Mouse (Mus musculus): ENCODE results near the gene Garnl3. TPM values are rescaled to one million over a fixed set of nuclear protein-coding genes. Genes with fewer than 3 reads are reported as not detected.

Garnl3 gene
- polyA plus RNA-seq, 1 experiment from 2014 or later: 13.6 TPM

DNA sequence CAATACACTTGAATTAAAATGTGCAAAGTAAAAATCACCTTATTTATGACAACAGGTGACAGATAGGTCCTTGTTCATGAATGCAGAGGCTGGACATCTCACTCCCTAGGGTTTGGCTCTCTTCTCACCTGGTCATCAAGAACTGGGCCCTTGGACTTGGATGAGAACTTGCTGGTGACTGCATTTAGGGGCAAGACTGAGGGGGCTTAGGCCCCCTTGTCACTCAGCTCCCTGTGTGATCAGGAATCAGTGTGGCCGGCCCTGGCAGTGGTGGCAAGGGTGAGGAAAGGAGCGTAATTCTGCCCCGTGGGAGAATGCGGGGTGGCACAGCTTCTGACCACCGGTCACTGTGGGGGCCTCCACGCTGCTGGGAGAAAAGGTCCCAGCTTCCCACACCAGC, 4.9 kb upstream of the Garnl3 start:
- ATAC-seq (ENCODE audit: low FRiP score): no peak
- Histone ChIP-seq H3K36me3 (ENCODE audit: control insufficient read depth, insufficient read depth, low read length) (no peaks in the 10 kb centered on the region), H3K9ac (ENCODE audit: low read length) (no peak overlapping the region), H3K27ac (ENCODE audit: low read depth, low read length) (no peak overlapping the region), H3K4me3 (ENCODE audit: low read depth, low read length) (no peak overlapping the region), H3K9me3 (ENCODE audit: control insufficient read depth, low read length) (no peaks in the 10 kb centered on the region), H3K27me3 (ENCODE audit: control insufficient read depth, insufficient read depth, low read length) (peaks cover 14% of the 10 kb centered on the region), H3K4me2 (no peak overlapping the region), H3K4me1 (ENCODE audit: control insufficient read depth, insufficient read depth, low read length) (peaks cover 4% of the 10 kb centered on the region; the same call in 1 of the 2 replicates)
- no peak for DNase-seq (ENCODE audit: low spot score, missing footprints)
- WGBS: 92% methylated on average over 6 of the region's 6 CpGs

DNA sequence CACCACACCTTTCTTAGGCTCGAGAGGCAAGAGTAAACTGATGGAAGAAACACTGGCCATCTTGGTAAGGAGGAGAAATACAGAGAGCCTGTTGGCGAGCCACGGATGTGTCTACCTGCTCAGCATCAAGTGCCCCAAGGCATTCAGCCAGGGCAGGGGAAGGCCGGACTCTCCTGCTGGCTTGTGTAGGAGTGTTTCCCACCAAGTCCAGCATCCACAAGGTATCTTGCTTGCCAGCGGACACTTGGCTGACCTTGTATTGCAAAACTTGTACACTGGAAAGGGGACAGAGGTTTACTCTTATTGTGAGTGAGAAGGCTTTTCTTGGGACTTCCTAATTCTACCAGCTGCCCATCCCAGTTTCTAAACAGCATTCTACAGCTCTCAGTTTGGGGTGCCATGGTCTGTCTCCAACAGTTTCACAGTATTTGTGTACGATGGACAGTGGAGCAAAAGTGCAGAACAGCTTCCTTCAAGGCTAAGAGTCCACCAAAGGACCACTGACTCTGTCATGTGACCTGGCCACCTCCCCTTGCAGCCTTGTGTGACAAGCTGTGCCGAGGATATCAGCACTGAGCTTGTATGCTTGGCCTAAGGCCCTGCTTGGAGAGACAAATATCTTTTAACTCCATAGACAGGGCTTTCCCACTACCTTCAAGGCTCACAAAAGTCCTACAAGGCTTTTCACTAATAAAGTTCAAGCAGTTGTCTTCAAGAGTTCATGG, 3.5 kb upstream of the Garnl3 start:
- no peak for DNase-seq (ENCODE audit: low spot score, missing footprints)
- Histone ChIP-seq H3K4me3 (ENCODE audit: low read depth, low read length) (no peak overlapping the region), H3K27me3 (ENCODE audit: control insufficient read depth, insufficient read depth, low read length) (peaks cover 16% of the 10 kb centered on the region), H3K36me3 (ENCODE audit: control insufficient read depth, insufficient read depth, low read length) (no peaks in the 10 kb centered on the region), H3K9me3 (ENCODE audit: control insufficient read depth, low read length) (no peaks in the 10 kb centered on the region), H3K4me2 (no peak overlapping the region), H3K4me1 (ENCODE audit: control insufficient read depth, insufficient read depth, low read length) (peaks cover 8% of the 10 kb centered on the region), H3K9ac (ENCODE audit: low read length) (no peak overlapping the region), H3K27ac (ENCODE audit: low read depth, low read length) (no peak overlapping the region)
- WGBS: 79% methylated on average over 7 of the region's 7 CpGs
- ATAC-seq (ENCODE audit: low FRiP score): no peak

DNA sequence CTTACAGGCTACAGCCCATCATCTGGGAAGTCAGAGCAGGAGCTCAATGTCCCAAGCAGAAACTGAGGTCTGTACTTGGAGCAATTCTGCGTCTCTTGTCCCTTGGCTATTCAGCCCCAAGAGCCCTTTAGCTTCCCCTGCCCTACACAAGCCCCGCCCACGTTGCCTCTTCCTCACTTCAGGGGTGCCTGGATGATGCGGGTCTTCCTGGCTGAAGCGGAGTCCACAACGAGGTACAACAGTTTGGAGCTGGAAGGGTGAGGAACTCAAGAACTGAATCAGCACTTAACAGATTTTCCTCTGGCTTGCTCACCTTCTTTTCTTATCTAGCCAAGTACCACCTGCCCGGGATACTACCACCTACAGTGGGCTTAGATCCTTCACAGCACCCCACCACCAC, 852 bp upstream of the Garnl3 start:
- WGBS: 3% methylated on average over 7 of the region's 7 CpGs
- H3K4me2 ChIP-seq: no peak overlapping the region
- peaks cover 19% of the 10 kb centered on the region for H3K27me3 ChIP-seq (ENCODE audit: control insufficient read depth, insufficient read depth, low read length)
- no peak overlapping the region for H3K4me3 ChIP-seq (ENCODE audit: low read depth, low read length)
- DNase-seq (ENCODE audit: low spot score, missing footprints): no peak
- no peaks in the 10 kb centered on the region for H3K36me3 ChIP-seq (ENCODE audit: control insufficient read depth, insufficient read depth, low read length)
- no peak for ATAC-seq (ENCODE audit: low FRiP score)
- H3K9me3 ChIP-seq (ENCODE audit: control insufficient read depth, low read length): no peaks in the 10 kb centered on the region
- no peak overlapping the region for H3K27ac ChIP-seq (ENCODE audit: low read depth, low read length)
- no peak overlapping the region for H3K9ac ChIP-seq (ENCODE audit: low read length)
- H3K4me1 ChIP-seq (ENCODE audit: control insufficient read depth, insufficient read depth, low read length): peaks cover 13% of the 10 kb centered on the region

DNA sequence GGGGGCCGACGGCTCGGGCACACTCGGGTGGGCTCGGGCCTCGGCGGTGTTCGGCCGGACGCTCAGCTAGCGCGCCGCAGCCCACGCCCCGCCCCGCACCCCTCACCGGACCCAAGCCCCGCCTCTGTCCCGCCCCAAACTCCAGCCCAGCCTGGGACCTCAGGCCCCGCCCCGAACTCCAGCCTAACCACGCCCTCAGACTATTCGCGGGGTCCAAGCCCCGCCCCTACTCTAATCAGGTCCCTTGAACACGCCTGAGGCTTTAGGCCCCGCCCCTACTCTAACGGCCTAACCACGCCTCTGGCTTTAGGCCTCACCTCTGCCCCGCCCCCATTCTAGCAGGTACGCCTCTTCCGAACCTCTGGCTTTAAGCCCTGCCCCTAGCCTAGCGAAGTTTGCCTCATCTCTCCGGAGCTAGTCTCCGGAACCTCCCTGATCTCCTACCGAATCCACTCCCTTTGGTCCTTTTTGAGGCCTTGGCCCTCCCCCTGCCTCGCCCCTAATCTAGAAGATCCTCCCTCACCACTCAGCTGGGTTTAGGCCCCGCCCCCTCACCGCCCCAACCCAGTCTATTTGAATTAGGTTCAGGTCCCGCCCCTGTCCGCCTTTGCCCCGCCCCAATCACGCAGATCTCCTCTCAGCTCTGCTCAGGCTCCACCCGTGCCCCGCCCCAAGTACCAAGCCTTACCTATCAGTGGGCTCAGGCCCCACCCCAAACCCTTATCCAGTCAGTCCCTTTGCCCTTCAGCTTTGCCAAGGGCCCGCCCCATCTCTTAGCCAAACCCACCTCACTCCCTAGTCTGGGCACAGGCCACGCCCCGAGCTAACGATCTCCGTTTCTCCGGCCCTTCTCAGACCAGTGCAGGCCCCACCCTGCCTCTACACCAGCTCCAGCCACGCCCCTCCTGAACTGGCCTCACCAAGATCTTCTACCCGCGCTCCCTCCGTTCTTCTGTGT, 649 bp downstream of the Garnl3 start:
- Histone ChIP-seq H3K27me3 (ENCODE audit: control insufficient read depth, insufficient read depth, low read length) (peaks cover 19% of the 10 kb centered on the region), H3K9ac (ENCODE audit: low read length) (peak overlapping the region; percentile 72), H3K4me3 (ENCODE audit: low read depth, low read length) (peak overlapping the region; percentile 74), H3K4me1 (ENCODE audit: control insufficient read depth, insufficient read depth, low read length) (peaks cover 13% of the 10 kb centered on the region), H3K4me2 (peak overlapping the region; percentile 99), H3K27ac (ENCODE audit: low read depth, low read length) (no peak overlapping the region), H3K36me3 (ENCODE audit: control insufficient read depth, insufficient read depth, low read length) (no peaks in the 10 kb centered on the region), H3K9me3 (ENCODE audit: control insufficient read depth, low read length) (no peaks in the 10 kb centered on the region)
- under 1% methylated on average over 46 of the region's 55 CpGs for WGBS
- ATAC-seq (ENCODE audit: low FRiP score): peak; percentile 91
- peak; percentile 99 for DNase-seq (ENCODE audit: low spot score, missing footprints)

DNA sequence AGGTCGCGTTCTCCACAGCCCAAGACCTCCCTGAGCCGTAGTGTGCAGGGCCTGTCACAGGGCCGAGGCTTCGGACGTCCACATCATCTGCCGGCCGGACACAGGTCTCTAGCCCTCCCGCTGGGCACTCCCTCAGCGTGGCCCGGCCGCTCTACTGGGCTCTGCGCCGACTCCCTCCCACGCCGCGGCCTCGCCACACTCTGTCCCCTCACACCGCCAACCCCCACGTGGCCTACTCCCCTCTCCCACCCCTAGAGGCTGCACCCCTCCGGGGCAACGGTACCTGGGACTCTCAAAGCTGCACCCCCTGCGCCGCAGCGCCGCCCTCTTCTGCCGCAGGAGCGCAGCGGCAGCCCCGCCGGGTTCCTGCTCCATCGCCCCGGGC, 1.3 kb downstream of the Garnl3 start:
- H3K4me1 ChIP-seq (ENCODE audit: control insufficient read depth, insufficient read depth, low read length): peaks cover 13% of the 10 kb centered on the region
- WGBS: under 1% methylated on average over 33 of the region's 33 CpGs
- peak overlapping the region; percentile 99 for H3K4me2 ChIP-seq
- no peaks in the 10 kb centered on the region for H3K36me3 ChIP-seq (ENCODE audit: control insufficient read depth, insufficient read depth, low read length)
- H3K27me3 ChIP-seq (ENCODE audit: control insufficient read depth, insufficient read depth, low read length): peaks cover 19% of the 10 kb centered on the region
- peak; percentile 65 for ATAC-seq (ENCODE audit: low FRiP score)
- H3K9ac ChIP-seq (ENCODE audit: low read length): peak overlapping the region; percentile 72
- DNase-seq (ENCODE audit: low spot score, missing footprints): no peak
- peak overlapping the region; percentile 74 for H3K4me3 ChIP-seq (ENCODE audit: low read depth, low read length)
- no peak overlapping the region for H3K27ac ChIP-seq (ENCODE audit: low read depth, low read length)
- H3K9me3 ChIP-seq (ENCODE audit: control insufficient read depth, low read length): no peaks in the 10 kb centered on the region

DNA sequence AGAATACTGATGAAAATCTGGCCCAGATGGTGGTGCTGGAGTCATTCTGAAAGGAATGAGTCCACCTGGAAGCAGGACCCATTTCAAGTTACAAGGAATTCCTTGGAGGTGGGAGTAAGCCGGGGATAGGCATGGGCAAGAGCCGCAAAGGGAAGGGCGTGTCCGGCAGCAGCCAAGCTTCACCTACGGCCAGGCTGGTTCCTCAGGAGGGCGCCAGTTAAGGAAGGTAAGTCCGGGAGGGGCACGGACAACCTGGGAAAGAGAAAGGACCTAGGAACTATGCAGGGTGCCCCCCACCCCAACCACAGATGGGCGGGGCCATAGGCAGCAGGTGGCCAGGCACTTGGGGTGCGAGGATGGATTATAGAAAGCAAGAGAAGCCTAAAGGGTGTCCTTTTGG, 1.8 kb downstream of the Garnl3 start:
- H3K4me2 ChIP-seq: peak overlapping the region; percentile 99
- no peaks in the 10 kb centered on the region for H3K9me3 ChIP-seq (ENCODE audit: control insufficient read depth, low read length)
- WGBS: 6% methylated on average over 10 of the region's 10 CpGs
- DNase-seq (ENCODE audit: low spot score, missing footprints) (no peak), ATAC-seq (ENCODE audit: low FRiP score) (no peak)
- H3K9ac ChIP-seq (ENCODE audit: low read length): peak overlapping the region; percentile 72
- H3K27ac ChIP-seq (ENCODE audit: low read depth, low read length): no peak overlapping the region
- peaks cover 13% of the 10 kb centered on the region for H3K4me1 ChIP-seq (ENCODE audit: control insufficient read depth, insufficient read depth, low read length)
- no peaks in the 10 kb centered on the region for H3K36me3 ChIP-seq (ENCODE audit: control insufficient read depth, insufficient read depth, low read length)
- peak overlapping the region; percentile 74 for H3K4me3 ChIP-seq (ENCODE audit: low read depth, low read length)
- H3K27me3 ChIP-seq (ENCODE audit: control insufficient read depth, insufficient read depth, low read length): peaks cover 19% of the 10 kb centered on the region

DNA sequence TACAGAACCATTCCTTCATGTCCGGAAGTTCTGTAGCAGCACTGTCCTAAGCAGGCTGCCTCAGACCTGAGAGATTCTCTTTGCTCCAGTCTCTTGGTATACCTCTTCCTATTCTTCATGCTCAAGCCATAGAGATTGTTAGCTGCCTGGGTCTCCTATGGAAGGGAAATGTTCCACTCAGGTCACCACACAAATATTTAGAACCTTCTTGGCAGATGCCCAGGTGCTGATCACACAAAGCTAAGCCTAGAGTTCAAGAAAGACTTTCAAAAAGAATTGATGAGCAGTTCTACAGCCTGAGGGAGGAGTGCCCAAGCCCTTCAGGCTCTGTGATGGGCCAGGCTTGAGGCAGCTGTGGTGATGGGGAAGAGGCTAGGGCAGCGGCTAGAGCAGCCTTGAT, 2.4 kb downstream of the Garnl3 start:
- Histone ChIP-seq H3K4me3 (ENCODE audit: low read depth, low read length) (no peak overlapping the region), H3K36me3 (ENCODE audit: control insufficient read depth, insufficient read depth, low read length) (no peaks in the 10 kb centered on the region), H3K27ac (ENCODE audit: low read depth, low read length) (no peak overlapping the region), H3K27me3 (ENCODE audit: control insufficient read depth, insufficient read depth, low read length) (peaks cover 19% of the 10 kb centered on the region), H3K4me2 (no peak overlapping the region), H3K9me3 (ENCODE audit: control insufficient read depth, low read length) (no peaks in the 10 kb centered on the region), H3K9ac (ENCODE audit: low read length) (no peak overlapping the region), H3K4me1 (ENCODE audit: control insufficient read depth, insufficient read depth, low read length) (peaks cover 13% of the 10 kb centered on the region)
- ATAC-seq (ENCODE audit: low FRiP score) (no peak), DNase-seq (ENCODE audit: low spot score, missing footprints) (no peak)
- WGBS: 76% methylated on average over 2 of the region's 2 CpGs

DNA sequence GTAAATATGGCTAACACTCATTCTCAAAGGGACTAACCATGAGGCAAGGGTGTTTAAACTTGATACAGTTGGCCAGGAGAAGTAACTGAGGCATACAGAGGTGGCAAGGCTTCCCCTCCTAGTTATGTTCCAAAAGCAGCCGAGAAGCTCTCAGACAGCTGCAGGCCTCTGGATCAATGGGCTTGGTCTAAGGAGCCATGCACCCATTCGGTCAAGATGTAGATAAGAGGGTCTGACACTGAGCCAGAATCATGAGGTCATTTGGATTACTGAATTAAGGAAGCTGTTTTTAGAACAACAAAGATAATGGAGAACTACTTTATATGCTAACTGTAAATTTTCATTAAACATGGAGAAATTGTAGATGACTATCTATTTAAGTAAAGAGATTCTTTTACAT, 4.2 kb downstream of the Garnl3 start:
- Histone ChIP-seq H3K9ac (ENCODE audit: low read length) (no peak overlapping the region), H3K27ac (ENCODE audit: low read depth, low read length) (no peak overlapping the region), H3K4me2 (no peak overlapping the region), H3K4me3 (ENCODE audit: low read depth, low read length) (no peak overlapping the region), H3K4me1 (ENCODE audit: control insufficient read depth, insufficient read depth, low read length) (peaks cover 13% of the 10 kb centered on the region), H3K9me3 (ENCODE audit: control insufficient read depth, low read length) (no peaks in the 10 kb centered on the region), H3K36me3 (ENCODE audit: control insufficient read depth, insufficient read depth, low read length) (no peaks in the 10 kb centered on the region), H3K27me3 (ENCODE audit: control insufficient read depth, insufficient read depth, low read length) (peaks cover 13% of the 10 kb centered on the region)
- 86% methylated on average over 2 of the region's 2 CpGs for WGBS
- DNase-seq (ENCODE audit: low spot score, missing footprints) (no peak), ATAC-seq (ENCODE audit: low FRiP score) (no peak)

DNA sequence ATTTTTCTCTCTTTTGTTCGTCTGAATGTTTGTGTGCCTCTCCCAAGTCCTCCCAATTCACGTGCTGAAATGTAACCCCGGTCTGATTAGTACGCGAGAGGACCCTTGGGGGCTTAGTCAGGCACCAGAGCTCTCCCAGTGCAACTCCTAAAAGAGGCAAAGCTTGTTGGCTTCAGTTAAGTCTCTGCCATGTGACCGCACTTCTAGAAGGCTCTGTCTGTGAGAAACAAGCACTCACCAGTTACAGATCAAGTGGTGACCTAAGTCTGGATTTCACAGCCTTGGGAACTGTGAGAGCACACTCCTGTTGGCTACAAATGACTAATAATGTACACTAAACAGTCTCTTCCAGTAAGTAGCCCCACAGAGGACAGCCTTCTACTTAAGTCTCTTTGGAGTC, 8.6 kb downstream of the Garnl3 start:
- ATAC-seq (ENCODE audit: low FRiP score): no peak
- no peaks in the 10 kb centered on the region for H3K4me1 ChIP-seq (ENCODE audit: control insufficient read depth, insufficient read depth, low read length)

More for the DNA sequence above, 8.6 kb downstream of the Garnl3 start:
- Histone ChIP-seq H3K27me3 (ENCODE audit: control insufficient read depth, insufficient read depth, low read length) (no peaks in the 10 kb centered on the region), H3K9ac (ENCODE audit: low read length) (no peak overlapping the region), H3K9me3 (ENCODE audit: control insufficient read depth, low read length) (no peaks in the 10 kb centered on the region), H3K27ac (ENCODE audit: low read depth, low read length) (no peak overlapping the region), H3K4me2 (no peak overlapping the region), H3K36me3 (ENCODE audit: control insufficient read depth, insufficient read depth, low read length) (no peaks in the 10 kb centered on the region), H3K4me3 (ENCODE audit: low read depth, low read length) (no peak overlapping the region)
- 71% methylated on average over 6 of the region's 6 CpGs for WGBS
- no peak for DNase-seq (ENCODE audit: low spot score, missing footprints)
